Mouse (Mus musculus): ENCODE measurements around the gene Ybey. TPM values are rescaled to one million over a fixed set of nuclear protein-coding genes. Genes with fewer than 3 reads are reported as not detected.

Gene Ybey
- polyA plus RNA-seq, 1 experiment from 2014 or later, result 8.5 TPM

DNA sequence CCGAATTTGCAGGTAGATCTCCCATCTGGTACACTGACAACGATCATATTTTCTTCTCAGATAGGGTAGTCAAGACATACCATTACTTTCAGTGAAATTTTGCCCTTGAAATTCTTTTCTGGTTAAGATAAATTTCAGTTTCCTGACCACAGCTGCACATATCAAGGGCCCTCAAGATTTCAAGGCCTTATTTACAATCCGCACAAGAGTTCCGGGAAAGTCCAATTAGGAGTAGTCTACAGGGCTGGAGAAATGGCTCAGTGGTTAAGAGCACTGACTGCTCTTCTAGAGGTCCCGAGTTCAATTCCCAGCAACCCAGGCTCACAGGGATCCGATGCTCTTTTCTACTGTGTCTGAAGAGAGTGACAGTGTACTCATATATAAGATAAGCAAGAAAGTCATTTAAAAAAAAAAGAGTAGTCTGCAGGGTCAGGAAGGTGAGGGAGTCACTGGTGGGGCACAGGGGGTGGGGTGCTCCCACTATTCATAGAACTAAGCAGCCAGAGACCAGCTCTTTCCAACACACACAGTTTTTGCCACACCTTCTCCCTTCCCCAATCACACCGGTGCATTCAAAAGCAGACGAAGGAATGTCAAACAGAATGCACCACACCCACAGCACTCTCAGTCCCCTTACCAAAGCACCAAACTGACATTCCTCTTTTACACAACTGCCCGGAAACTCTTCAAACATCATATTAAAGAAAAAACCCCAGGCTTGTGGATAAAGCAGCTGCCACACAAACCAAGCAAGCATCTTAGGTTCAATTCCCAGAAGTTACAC lies 29.6 kb downstream of the Ybey start:
- peaks cover 17% of the 10 kb centered on the region for H3K4me1 ChIP-seq
- no peak overlapping the region for H3K9ac ChIP-seq
- no peaks in the 10 kb centered on the region for H3K9me3 ChIP-seq (replicated peaks)
- H3K27ac ChIP-seq, result no peak overlapping the region
- no peak overlapping the region for H3K4me3 ChIP-seq
- H3K4me2 ChIP-seq (replicated peaks), result no peak overlapping the region
- no peaks in the 10 kb centered on the region for H3K27me3 ChIP-seq
- ATAC-seq (ENCODE audit: low FRiP score), result no peak
- WGBS, result 93% methylated on average over 9 of the region's 9 CpGs
- H3K36me3 ChIP-seq, result peaks cover 57% of the 10 kb centered on the region

DNA sequence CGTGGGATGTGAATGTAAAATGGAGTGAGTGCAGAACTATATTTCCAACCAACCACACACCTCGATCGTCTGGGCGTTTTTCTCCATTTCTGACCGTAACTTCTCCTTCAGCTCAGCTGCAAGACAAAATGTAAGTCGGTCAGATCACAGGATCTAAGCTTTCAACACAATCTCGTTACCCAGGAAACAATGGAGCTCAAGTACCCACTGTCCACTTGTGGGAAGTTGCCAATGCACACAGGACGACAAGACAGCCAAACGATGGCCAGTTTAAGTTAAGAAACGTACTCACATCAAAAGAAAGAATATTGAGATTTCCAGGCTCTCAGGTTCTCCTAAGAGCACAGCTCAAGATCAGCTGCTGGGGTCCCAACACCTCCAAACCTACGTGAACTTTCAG lies 35.0 kb downstream of the Ybey start:
- H3K36me3 ChIP-seq, result peaks cover 95% of the 10 kb centered on the region
- H3K27me3 ChIP-seq, result no peaks in the 10 kb centered on the region
- H3K4me1 ChIP-seq, result no peaks in the 10 kb centered on the region
- WGBS, result 92% methylated on average over 11 of the region's 11 CpGs
- no peak overlapping the region for H3K9ac ChIP-seq
- no peaks in the 10 kb centered on the region for H3K9me3 ChIP-seq (replicated peaks)
- H3K4me3 ChIP-seq, result no peak overlapping the region
- H3K4me2 ChIP-seq (replicated peaks), result no peak overlapping the region
- ATAC-seq (ENCODE audit: low FRiP score), result no peak
- H3K27ac ChIP-seq, result no peak overlapping the region

DNA sequence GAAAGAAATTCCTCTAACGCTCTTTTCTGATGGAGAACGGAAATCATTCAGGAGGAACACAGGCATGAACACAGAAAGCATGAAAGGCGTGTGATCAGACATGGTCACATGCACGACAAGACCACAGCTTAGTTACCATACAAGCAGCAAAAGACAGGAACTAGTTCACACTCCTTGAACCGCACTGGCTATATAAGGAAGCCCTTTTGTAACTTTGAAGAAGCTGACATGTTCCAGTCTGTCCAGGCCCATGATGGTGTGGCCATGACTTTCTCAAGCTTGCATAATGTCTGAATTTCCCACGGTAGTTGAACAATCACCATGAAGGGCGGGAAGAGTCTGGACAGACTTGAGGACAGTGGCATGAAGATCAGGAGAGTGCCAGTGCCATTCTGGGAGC lies 43.2 kb downstream of the Ybey start:
- Histone ChIP-seq H3K4me3 (no peak overlapping the region), H3K27me3 (no peaks in the 10 kb centered on the region), H3K27ac (no peak overlapping the region), H3K9ac (no peak overlapping the region), H3K4me1 (no peaks in the 10 kb centered on the region), H3K9me3 (replicated peaks) (no peaks in the 10 kb centered on the region), H3K4me2 (replicated peaks) (no peak overlapping the region), H3K36me3 (peaks cover 92% of the 10 kb centered on the region)
- ATAC-seq (ENCODE audit: low FRiP score), result no peak
- 96% methylated on average over 7 of the region's 7 CpGs for whole genome bisulfite sequencing

DNA sequence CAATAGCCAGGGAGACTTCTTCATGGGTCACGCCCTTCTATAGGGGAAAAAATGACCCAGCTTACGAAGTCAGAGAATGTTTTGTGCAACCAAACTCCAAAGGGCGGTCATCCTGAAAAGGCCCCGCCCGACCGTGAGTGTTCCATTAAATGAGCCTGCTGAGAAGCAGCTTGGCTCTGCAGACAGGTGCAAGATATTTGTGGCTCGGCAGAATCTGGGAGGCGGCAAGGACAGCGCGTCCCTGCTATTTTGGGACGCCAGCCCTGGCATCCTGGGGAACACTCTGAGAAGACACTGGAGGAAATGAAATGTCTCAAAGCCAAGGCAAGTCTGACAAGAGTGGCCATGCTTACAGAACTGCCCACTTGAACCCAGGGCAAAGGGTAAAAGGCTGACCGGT lies 52.1 kb downstream of the Ybey start:
- Histone ChIP-seq H3K9ac (no peak overlapping the region), H3K4me2 (replicated peaks) (no peak overlapping the region), H3K9me3 (replicated peaks) (no peaks in the 10 kb centered on the region), H3K27me3 (no peaks in the 10 kb centered on the region), H3K36me3 (peaks cover 83% of the 10 kb centered on the region), H3K4me1 (no peaks in the 10 kb centered on the region), H3K27ac (no peak overlapping the region), H3K4me3 (no peak overlapping the region)
- no peak for ATAC-seq (ENCODE audit: low FRiP score)
- WGBS, result 87% methylated on average over 12 of the region's 12 CpGs

Other genes starting within 250 kb of the Ybey start
- 133 and 137 TPM in 2 replicates for gene Prmt2, start 231.2 kb downstream of the Ybey start, polyA plus RNA-seq (2016; fragmentation: Nextera tagmentation; extraction: Ambion mirVana)
- 1.4 and 1.6 TPM in 2 replicates for gene S100b, start 215.3 kb downstream of the Ybey start, polyA plus RNA-seq (2016; fragmentation: Nextera tagmentation; extraction: Ambion mirVana)
- gene Dip2a, start 123.8 kb downstream of the Ybey start, polyA plus RNA-seq (2016; fragmentation: Nextera tagmentation; extraction: Ambion mirVana), result 14.4 and 16.1 TPM in 2 replicates
- gene AC141477.1, start 28.7 kb downstream of the Ybey start, polyA plus RNA-seq (2016; fragmentation: Nextera tagmentation; extraction: Ambion mirVana), result not detected in 2 replicates
- 15.8 and 16.7 TPM in 2 replicates for gene Pcnt, start 26.3 kb downstream of the Ybey start, polyA plus RNA-seq (2016; fragmentation: Nextera tagmentation; extraction: Ambion mirVana)
- gene 2610028H24Rik, start 20.0 kb downstream of the Ybey start, polyA plus RNA-seq (2016; fragmentation: Nextera tagmentation; extraction: Ambion mirVana), result not detected in 2 replicates
- 83.3 and 91.8 TPM in 2 replicates for gene Mcm3ap, start 187 bp downstream of the Ybey start, polyA plus RNA-seq (2016; fragmentation: Nextera tagmentation; extraction: Ambion mirVana)
- 51.5 and 60.3 TPM in 2 replicates for gene Lss, start 62.5 kb upstream of the Ybey start, polyA plus RNA-seq (2016; fragmentation: Nextera tagmentation; extraction: Ambion mirVana)
- gene Spatc1l, start 93.2 kb upstream of the Ybey start, polyA plus RNA-seq (2016; fragmentation: Nextera tagmentation; extraction: Ambion mirVana), result not detected in 2 replicates
- gene Ftcd, start 106.5 kb upstream of the Ybey start, polyA plus RNA-seq (2016; fragmentation: Nextera tagmentation; extraction: Ambion mirVana), result not detected in 2 replicates
- gene Col6a2, start 154.5 kb upstream of the Ybey start, polyA plus RNA-seq (2016; fragmentation: Nextera tagmentation; extraction: Ambion mirVana), result 53.0 and 68.6 TPM in 2 replicates